ENCODE assay signal across 25 mouse cellular contexts in genomic region chr12:105549835-105550802, GRCm38 (mm10). TPM values are rescaled to one million over a fixed set of nuclear protein-coding genes. Genes with fewer than 3 reads are reported as not detected.
"Had no signal": no experiment of that assay in that cellular context is flagged by ENCODE, and none has a peak within 500 bp of the region (broad histone marks: within the 10 kb centered on the region; RNA-seq: fewer than 3 reads in every experiment).

No protein-coding gene starts in this region.

- ATAC-seq: inflammation-experienced regulatory T-cells, adult 6 months; intestine, embryonic 16.5 days; midbrain, embryonic 13.5 days had no signal

- DNase-seq: kidney, adult 18-20 months; kidney, postnatal 36 days; left cerebral cortex, postnatal 4 days; lung, adult 2 months; lung, postnatal 14 days; lung, postnatal 4 days; retina, postnatal 1 day; thymus, adult 2 months; thymus, postnatal 14 days; thymus, postnatal 4 days had no signal

- H3K9ac ChIP-seq: limb, embryonic 12.5 days; limb, embryonic 15.5 days; liver, embryonic 15.5 days; midbrain, embryonic 13.5 days; neural tube, embryonic 13.5 days had no signal

- H3K27ac ChIP-seq: limb, embryonic 12.5 days; limb, embryonic 15.5 days; liver, embryonic 15.5 days; midbrain, embryonic 13.5 days; neural tube, embryonic 13.5 days had no signal

- H3K27me3 ChIP-seq: liver, embryonic 15.5 days had no signal

- H3K4me3 ChIP-seq: limb, embryonic 12.5 days; limb, embryonic 15.5 days; liver, embryonic 15.5 days; midbrain, embryonic 13.5 days; neural tube, embryonic 13.5 days had no signal

- H3K36me3 ChIP-seq: limb, embryonic 12.5 days; limb, embryonic 15.5 days; liver, embryonic 15.5 days; midbrain, embryonic 13.5 days; neural tube, embryonic 13.5 days had no signal

- H3K4me2 ChIP-seq: limb, embryonic 12.5 days; limb, embryonic 15.5 days; liver, embryonic 11.5 days; liver, embryonic 15.5 days; midbrain, embryonic 13.5 days; neural tube, embryonic 13.5 days had no signal

- H3K9me3 ChIP-seq: limb, embryonic 12.5 days; limb, embryonic 15.5 days; liver, embryonic 15.5 days; midbrain, embryonic 13.5 days; neural tube, embryonic 13.5 days had no signal

RNA-seq across cellular contexts. Expression of gene Bdkrb2, which starts 12.9 kb away (rescaled TPM):
- total RNA-seq: megakaryocyte progenitor cell, adult 5-6 weeks; neutrophil, adult 5-6 weeks had no signal
- polyA plus RNA-seq: inflammation-experienced regulatory T-cells, adult 6 months; liver, embryonic 11.5 days had no signal

RNA-seq across cellular contexts. Expression of gene Bdkrb1, which starts 52.8 kb away (rescaled TPM):
- total RNA-seq: layer of hippocampus, postnatal 14 days; left cerebral cortex, adult 8-10 months; left cerebral cortex, postnatal 14 days; left cerebral cortex, postnatal 4 days; megakaryocyte progenitor cell, adult 5-6 weeks; neutrophil, adult 5-6 weeks had no signal
- polyA plus RNA-seq: kidney, embryonic 14.5 days; limb, embryonic 12.5 days; limb, embryonic 15.5 days; liver, embryonic 15.5 days; lung, embryonic 16.5 days; neural tube, embryonic 13.5 days had no signal
